24 mouse cellular contexts compared by ENCODE assay signal in the genomic region with DNA sequence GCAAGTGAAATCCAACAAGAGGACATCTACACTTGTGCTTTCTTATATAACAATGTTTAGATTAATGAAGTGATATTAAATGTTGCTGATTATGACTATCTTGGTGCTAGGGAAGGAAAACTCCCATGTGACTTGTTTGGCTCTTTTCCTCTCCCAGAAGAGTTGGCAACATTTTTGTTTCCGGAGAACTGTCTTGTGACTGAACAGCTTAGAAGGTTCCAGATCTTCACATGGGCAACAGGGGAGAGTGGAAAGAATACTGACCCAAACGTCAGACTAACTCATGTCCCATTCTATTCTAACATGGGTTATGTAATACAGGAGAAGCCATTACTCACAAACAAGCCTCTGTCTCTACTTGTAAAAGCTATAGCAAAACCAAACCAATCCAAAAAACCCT.
"Had no signal": no experiment of that assay in that cellular context is flagged by ENCODE, and none has a peak within 500 bp of the region (broad histone marks: within the 10 kb centered on the region; RNA-seq: fewer than 3 reads in every experiment).

No protein-coding gene starts in this region.

- H3K27ac ChIP-seq: heart, embryonic 13.5 days; heart, embryonic 15.5 days; hindbrain, embryonic 13.5 days; hindbrain, embryonic 15.5 days; hindbrain, postnatal 0 days; kidney, embryonic 15.5 days; kidney, postnatal 0 days; limb, embryonic 13.5 days; limb, embryonic 15.5 days; liver, embryonic 12.5 days; liver, embryonic 14.5 days had no signal

- H3K4me3 ChIP-seq: heart, embryonic 13.5 days; heart, embryonic 15.5 days; hindbrain, embryonic 13.5 days; hindbrain, embryonic 15.5 days; kidney, embryonic 15.5 days; limb, embryonic 13.5 days; limb, embryonic 15.5 days; liver, embryonic 12.5 days had no signal

- DNase-seq: gastrocnemius, postnatal 10 days; gastrocnemius, postnatal 25 days; heart, adult 18-20 months; heart, postnatal 14 days; heart, postnatal 36 days; kidney, adult 11 months; kidney, adult 2 months; kidney, adult 9 months; kidney, postnatal 14 days; kidney, postnatal 36 days; layer of hippocampus, adult 9-11 months; layer of hippocampus, postnatal 36 days; left cerebral cortex, postnatal 4 days had no signal
